Mouse (Mus musculus) bone marrow macrophage, adult 2 months (primary cell): ENCODE results near the gene Patj.

Experiments
- CTCF ChIP-seq: IDR thresholded peaks from 2 replicates; pipeline ENCODE4 v1.5.1; 2012; ENCODE audit warnings: low read depth, mild to moderate bottlenecking, low read length, moderate library complexity
- POLR2A ChIP-seq: IDR thresholded peaks from 2 replicates; pipeline ENCODE4 v1.6.1; 2012; ENCODE audit warnings: mild to moderate bottlenecking, low read depth, low read length, borderline replicate concordance

GRCm38 (mm10) chr4:98563082-98563481 lies 167.5 kb downstream of the Patj start:
- TF ChIP-seq POLR2A (no peak), CTCF (no peak)
